Mouse (Mus musculus) neural tube, embryonic 13.5 days (tissue): ENCODE results near the gene Kdm5a. TPM values are rescaled to one million over a fixed set of nuclear protein-coding genes. Genes with fewer than 3 reads are reported as not detected.

Experiments used
- ATAC-seq: fragments of 200-750 bp; cut with Nextera tagmentation; 2 replicates; pipeline ENCODE4 v1.8.0; 2017; ENCODE audit warnings: low read depth, mild to moderate bottlenecking, moderate TSS enrichment, moderate library complexity
- H3K27ac ChIP-seq: fragments of 300-500 bp; sonication (generic); replicated peaks from 2 replicates; pipeline ENCODE4 v1.5.1; 2015; ENCODE audit warnings: moderate library complexity, mild to moderate bottlenecking, inconsistent platforms
- H3K27me3 ChIP-seq: fragments of 300-500 bp; sonication (generic); 2 replicates; pipeline ENCODE4 v1.6.1; 2015; ENCODE audit warnings: mild to moderate bottlenecking, inconsistent platforms
- H3K36me3 ChIP-seq: fragments of 300-500 bp; sonication (generic); 2 replicates; pipeline ENCODE4 v1.6.1; 2015; ENCODE audit warnings: mild to moderate bottlenecking, inconsistent platforms
- H3K4me1 ChIP-seq: fragments of 300-500 bp; sonication (generic); replicated peaks from 2 replicates; pipeline ENCODE4 v1.6.1; 2015; ENCODE audit warnings: inconsistent platforms
- H3K4me2 ChIP-seq: fragments of 300-500 bp; sonication (generic); 2 replicates; pipeline ENCODE4 v1.6.1; 2015; ENCODE audit warnings: inconsistent platforms, mild to moderate bottlenecking, moderate library complexity
- H3K4me3 ChIP-seq: fragments of 300-500 bp; sonication (generic); 2 replicates; pipeline ENCODE4 v1.5.1; 2015; ENCODE audit warnings: mild to moderate bottlenecking, inconsistent platforms
- H3K9ac ChIP-seq: fragments of 300-500 bp; sonication (generic); 2 replicates; pipeline ENCODE4 v1.6.1; 2015; ENCODE audit warnings: moderate library complexity, mild to moderate bottlenecking, inconsistent platforms
- H3K9me3 ChIP-seq: fragments of 300-500 bp; sonication (generic); 2 replicates; pipeline ENCODE4 v1.6.1; 2016; ENCODE audit warnings: inconsistent platforms
- WGBS: fragments of 180-500 bp; shearing (Covaris S2); methylation state at CpG from one replicate; pipeline ENCODE4 v1.1.7; 2015; 5-methylcytosine and 5-hydroxymethylcytosine counted together
- polyA plus RNA-seq: library from polyadenylated mRNA; unstranded; fragments of >200 nt; fragmentation: Nextera tagmentation; extraction: Ambion mirVana; gene quantifications from 2 replicates; pipeline ENCODE4 v1.2.1, GENCODE M21; 2015

The Kdm5a gene
- polyA plus RNA-seq, 1 experiment from 2014 or later = 34.7 TPM

- peak overlapping the region; percentile 99 for H3K4me3 ChIP-seq
- WGBS = 25% methylated on average over 15 of the region's 15 CpGs
- H3K4me2 ChIP-seq = peak overlapping the region; percentile 93
- peaks cover 14% of the 10 kb centered on the region for H3K36me3 ChIP-seq
- no peaks in the 10 kb centered on the region for H3K9me3 ChIP-seq
- H3K27ac ChIP-seq = peak overlapping the region; percentile 97
- H3K9ac ChIP-seq = peak overlapping the region; percentile 96
- peaks cover 22% of the 10 kb centered on the region for H3K4me1 ChIP-seq
- peak; percentile 12 for ATAC-seq
- no peaks in the 10 kb centered on the region for H3K27me3 ChIP-seq
Observed at GRCm38 (mm10) chr6:120362774-120363687, 893 bp upstream of the Kdm5a start.

DNA sequence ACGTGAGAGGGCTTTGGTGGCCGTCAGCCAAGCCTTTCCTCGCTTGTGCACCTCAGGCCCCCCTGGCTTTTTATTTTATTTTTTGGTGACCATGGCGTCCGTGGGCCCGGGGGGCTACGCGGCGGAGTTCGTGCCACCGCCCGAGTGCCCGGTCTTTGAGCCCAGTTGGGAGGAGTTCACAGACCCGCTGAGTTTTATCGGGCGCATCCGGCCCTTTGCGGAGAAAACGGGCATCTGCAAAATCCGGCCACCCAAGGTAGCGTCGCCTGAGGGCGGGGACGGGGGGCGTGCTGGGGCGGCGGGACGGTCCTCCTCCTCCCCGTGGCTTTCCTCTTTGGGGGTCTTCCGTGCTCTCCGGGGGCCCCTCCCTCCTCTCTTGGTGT lies 590 bp downstream of the Kdm5a start:
- H3K27me3 ChIP-seq = no peaks in the 10 kb centered on the region
- peak overlapping the region; percentile 97 for H3K27ac ChIP-seq
- peak; percentile 7; the same call in 1 of the 2 replicates for ATAC-seq
- under 1% methylated on average over 31 of the region's 31 CpGs for WGBS
- H3K9ac ChIP-seq = peak overlapping the region; percentile 96
- H3K4me1 ChIP-seq = peaks cover 22% of the 10 kb centered on the region
- H3K9me3 ChIP-seq = no peaks in the 10 kb centered on the region
- H3K4me3 ChIP-seq = peak overlapping the region; percentile 99
- H3K36me3 ChIP-seq = peaks cover 29% of the 10 kb centered on the region
- H3K4me2 ChIP-seq = peak overlapping the region; percentile 93

DNA sequence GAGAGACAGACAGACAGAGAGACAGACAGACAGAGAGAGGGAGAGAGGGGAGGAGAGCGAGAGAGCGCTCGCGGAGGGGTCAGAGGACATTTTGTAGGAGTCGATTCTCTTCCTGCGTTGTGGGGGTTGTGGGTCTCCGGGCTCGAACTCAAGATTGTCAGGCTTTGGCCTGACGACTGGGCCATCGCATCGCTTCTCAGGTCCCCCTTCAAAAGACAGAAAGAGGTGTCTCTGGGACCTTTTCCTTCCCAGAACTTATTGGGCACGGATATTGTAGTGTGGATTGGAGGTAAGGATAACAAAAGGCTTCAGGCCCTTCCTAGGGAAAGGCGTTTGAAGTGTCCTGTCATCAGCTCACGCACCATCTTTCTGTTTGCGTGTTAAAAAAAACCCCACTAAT lies 1.1 kb downstream of the Kdm5a start:
- no peak for ATAC-seq
- H3K36me3 ChIP-seq = peaks cover 34% of the 10 kb centered on the region
- no peaks in the 10 kb centered on the region for H3K27me3 ChIP-seq
- peak overlapping the region; percentile 93 for H3K4me2 ChIP-seq
- no peaks in the 10 kb centered on the region for H3K9me3 ChIP-seq
- no peak overlapping the region for H3K27ac ChIP-seq
- H3K4me3 ChIP-seq = peak overlapping the region; percentile 99
- 6% methylated on average over 15 of the region's 15 CpGs for WGBS
- peak overlapping the region; percentile 96 for H3K9ac ChIP-seq
- H3K4me1 ChIP-seq = peaks cover 22% of the 10 kb centered on the region

GRCm38 (mm10) chr6:120376736-120377135 lies 12.8 kb downstream of the Kdm5a start:
- no peaks in the 10 kb centered on the region for H3K9me3 ChIP-seq
- H3K4me1 ChIP-seq = no peaks in the 10 kb centered on the region
- H3K27me3 ChIP-seq = no peaks in the 10 kb centered on the region
- H3K36me3 ChIP-seq = peaks cover 81% of the 10 kb centered on the region
- H3K4me3 ChIP-seq = no peak overlapping the region
- no peak for ATAC-seq
- H3K4me2 ChIP-seq = no peak overlapping the region
- no peak overlapping the region for H3K27ac ChIP-seq
- H3K9ac ChIP-seq = no peak overlapping the region
- 92% methylated on average over 2 of the region's 2 CpGs for WGBS

GRCm38 (mm10) chr6:120390054-120390453 lies 26.1 kb downstream of the Kdm5a start:
- Histone ChIP-seq H3K36me3 (peaks cover 77% of the 10 kb centered on the region), H3K27ac (no peak overlapping the region), H3K4me2 (no peak overlapping the region), H3K4me1 (no peaks in the 10 kb centered on the region), H3K9ac (no peak overlapping the region), H3K9me3 (no peaks in the 10 kb centered on the region), H3K27me3 (no peaks in the 10 kb centered on the region), H3K4me3 (no peak overlapping the region)
- no peak for ATAC-seq
- WGBS = 81% methylated on average over 3 of the region's 3 CpGs

GRCm38 (mm10) chr6:120392811-120393210 lies 28.9 kb downstream of the Kdm5a start:
- no peak for ATAC-seq
- 90% methylated on average over 2 of the region's 2 CpGs for WGBS
- no peak overlapping the region for H3K27ac ChIP-seq
- no peaks in the 10 kb centered on the region for H3K9me3 ChIP-seq
- no peak overlapping the region for H3K9ac ChIP-seq
- H3K36me3 ChIP-seq = peaks cover 77% of the 10 kb centered on the region
- no peaks in the 10 kb centered on the region for H3K4me1 ChIP-seq
- no peaks in the 10 kb centered on the region for H3K27me3 ChIP-seq
- no peak overlapping the region for H3K4me3 ChIP-seq
- H3K4me2 ChIP-seq = no peak overlapping the region

- Histone ChIP-seq H3K4me3 (no peak overlapping the region), H3K9me3 (no peaks in the 10 kb centered on the region), H3K27me3 (no peaks in the 10 kb centered on the region), H3K27ac (no peak overlapping the region), H3K9ac (no peak overlapping the region), H3K4me2 (no peak overlapping the region), H3K4me1 (no peaks in the 10 kb centered on the region), H3K36me3 (peaks cover 76% of the 10 kb centered on the region)
- 88% methylated on average over 5 of the region's 5 CpGs for WGBS
- no peak for ATAC-seq
Observed at GRCm38 (mm10) chr6:120395622-120396345, 31.9 kb downstream of the Kdm5a start.

GRCm38 (mm10) chr6:120403936-120404335 lies 40.0 kb downstream of the Kdm5a start:
- Histone ChIP-seq H3K27me3 (no peaks in the 10 kb centered on the region), H3K36me3 (peaks cover 78% of the 10 kb centered on the region), H3K4me2 (no peak overlapping the region), H3K9me3 (no peaks in the 10 kb centered on the region), H3K4me3 (no peak overlapping the region), H3K9ac (no peak overlapping the region), H3K27ac (no peak overlapping the region), H3K4me1 (no peaks in the 10 kb centered on the region)
- 97% methylated on average over 1 of the region's 1 CpGs for WGBS
- no peak for ATAC-seq

GRCm38 (mm10) chr6:120438161-120438560 lies 74.2 kb downstream of the Kdm5a start:
- 95% methylated on average over 3 of the region's 3 CpGs for WGBS
- no peaks in the 10 kb centered on the region for H3K27me3 ChIP-seq
- H3K36me3 ChIP-seq = peaks cover 62% of the 10 kb centered on the region

GRCm38 (mm10) chr6:120442171-120442749 lies 78.3 kb downstream of the Kdm5a start:
- Histone ChIP-seq H3K4me2 (no peak overlapping the region), H3K4me3 (no peak overlapping the region), H3K9ac (no peak overlapping the region), H3K4me1 (no peaks in the 10 kb centered on the region), H3K27ac (no peak overlapping the region), H3K9me3 (no peaks in the 10 kb centered on the region), H3K36me3 (peaks cover 54% of the 10 kb centered on the region), H3K27me3 (no peaks in the 10 kb centered on the region)
- no peak for ATAC-seq
- WGBS = 89% methylated on average over 4 of the region's 4 CpGs

More at GRCm38 (mm10) chr6:120438161-120438560, 74.2 kb downstream of the Kdm5a start:
- H3K27ac ChIP-seq = no peak overlapping the region
- no peaks in the 10 kb centered on the region for H3K9me3 ChIP-seq
- no peak overlapping the region for H3K4me2 ChIP-seq
- no peaks in the 10 kb centered on the region for H3K4me1 ChIP-seq
- no peak overlapping the region for H3K4me3 ChIP-seq
- no peak overlapping the region for H3K9ac ChIP-seq
- no peak for ATAC-seq

DNA sequence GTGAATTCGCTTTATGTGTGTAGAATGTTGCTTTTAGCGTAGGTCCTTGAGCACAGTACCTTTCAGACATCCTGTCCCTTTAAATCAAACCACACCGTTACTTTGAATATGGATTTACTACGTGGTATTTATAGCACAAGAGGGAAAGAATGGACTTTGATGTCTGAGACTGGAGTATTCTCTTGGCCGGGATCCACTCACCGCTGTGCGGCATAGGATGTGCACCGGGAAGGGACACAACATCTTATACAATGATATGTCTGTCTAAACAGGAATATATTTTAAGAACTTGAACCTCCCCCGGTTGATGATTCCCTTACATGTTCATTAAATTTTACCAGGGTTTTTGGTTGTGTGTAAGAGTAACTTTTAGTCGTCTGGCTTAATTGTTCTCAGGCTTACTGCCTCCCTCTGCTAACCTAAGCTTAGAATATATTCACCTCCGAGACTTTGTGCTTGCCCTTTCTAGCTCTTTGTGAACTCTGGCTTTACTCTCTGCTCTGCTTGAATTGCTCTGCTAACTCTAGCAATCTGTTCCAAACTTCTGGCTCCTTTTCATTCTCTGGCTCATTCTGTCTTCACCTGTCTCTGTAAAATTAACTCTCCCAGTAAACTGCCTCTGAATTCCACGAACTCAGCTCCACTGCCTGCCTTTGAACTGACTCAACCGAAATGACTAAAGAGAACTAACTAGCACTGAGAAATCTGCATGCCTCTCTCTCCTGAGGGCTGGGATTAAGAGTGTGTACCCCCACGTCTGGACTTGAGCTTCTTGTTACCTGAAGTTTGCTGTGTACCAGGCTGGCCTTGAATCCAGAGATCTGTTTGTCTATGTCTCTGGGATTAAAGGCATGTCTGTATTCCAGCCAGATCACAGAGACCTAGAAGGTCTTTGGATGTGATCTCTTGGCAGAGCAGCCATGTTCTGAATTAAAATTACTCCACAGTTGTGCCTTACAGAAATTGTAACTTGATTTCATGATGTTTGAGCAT lies 79.7 kb downstream of the Kdm5a start:
- WGBS = 77% methylated on average over 14 of the region's 14 CpGs
- ATAC-seq = no peak
- no peaks in the 10 kb centered on the region for H3K9me3 ChIP-seq
- H3K4me3 ChIP-seq = no peak overlapping the region
- H3K27me3 ChIP-seq = no peaks in the 10 kb centered on the region
- H3K36me3 ChIP-seq = peaks cover 44% of the 10 kb centered on the region
- no peak overlapping the region for H3K9ac ChIP-seq
- H3K27ac ChIP-seq = no peak overlapping the region
- no peak overlapping the region for H3K4me2 ChIP-seq
- no peaks in the 10 kb centered on the region for H3K4me1 ChIP-seq
